Mouse (Mus musculus) lung, adult 2 months (tissue): ENCODE data around the gene Slc35f4.

Experiments used
- CTCF ChIP-seq: fragments of 200-500 bp; IDR thresholded peaks from 2 replicates; pipeline ENCODE4 v1.5.1; 2011; ENCODE audit warnings: mild to moderate bottlenecking, low read length, control low read depth; ENCODE audit not compliant: insufficient read depth
- POLR2A ChIP-seq: fragments of 200-500 bp; IDR thresholded peaks from 2 replicates; pipeline ENCODE4 v1.6.1; 2011; ENCODE audit warnings: low read depth, mild to moderate bottlenecking, control low read depth, low read length, borderline replicate concordance; ENCODE audit errors: extremely low read depth

GRCm38 (mm10) chr14:49362161-49362560 is 163.7 kb downstream of the Slc35f4 start:
- TF ChIP-seq CTCF (no peak), POLR2A (no peak)
